Mouse (Mus musculus): ENCODE measurements around the gene Fbxo46.

Fbxo46 gene

GRCm38 (mm10) chr7:19165656-19166423 lies 46.2 kb downstream of the Fbxo46 start, which contains the start of gene Gipr:
Gene Gipr (minus strand): TSS chr7:19166127.
- no peak for DNase-seq (ENCODE audit: low read depth, low spot score)

- no peak for DNase-seq (ENCODE audit: low read depth, low spot score)
Observed at GRCm38 (mm10) chr7:19166990-19167389, 47.3 kb downstream of the Fbxo46 start.

- no peak for DNase-seq (ENCODE audit: low read depth, low spot score)
Observed at GRCm38 (mm10) chr7:19169506-19169905, 49.8 kb downstream of the Fbxo46 start.

- DNase-seq (ENCODE audit: low read depth, low spot score), result no peak
Observed at GRCm38 (mm10) chr7:19170142-19170541, 50.5 kb downstream of the Fbxo46 start.

- no peak for DNase-seq (ENCODE audit: low read depth, low spot score)
Observed at GRCm38 (mm10) chr7:19171831-19172230, 52.2 kb downstream of the Fbxo46 start.

GRCm38 (mm10) chr7:19172874-19173273 lies 53.2 kb downstream of the Fbxo46 start:
- peak; percentile 89 for DNase-seq (ENCODE audit: low read depth, low spot score)

GRCm38 (mm10) chr7:19175708-19176515 lies 56.3 kb downstream of the Fbxo46 start, which contains the start of gene Eml2:
Gene Eml2 (plus strand): TSS chr7:19176421.
- DNase-seq (ENCODE audit: low read depth, low spot score), result peak; percentile 93

GRCm38 (mm10) chr7:19176516-19176947 lies 56.9 kb downstream of the Fbxo46 start:
- DNase-seq (ENCODE audit: low read depth, low spot score), result no peak

GRCm38 (mm10) chr7:19177216-19177615 lies 57.6 kb downstream of the Fbxo46 start:
- no peak for DNase-seq (ENCODE audit: low read depth, low spot score)

GRCm38 (mm10) chr7:19178035-19178434 lies 58.4 kb downstream of the Fbxo46 start:
- no peak for DNase-seq (ENCODE audit: low read depth, low spot score)

- peak; percentile 83 for DNase-seq (ENCODE audit: low read depth, low spot score)
Observed at GRCm38 (mm10) chr7:19178443-19179092, 58.9 kb downstream of the Fbxo46 start.

- DNase-seq (ENCODE audit: low read depth, low spot score), result peak; percentile 83
Observed at GRCm38 (mm10) chr7:19179173-19179572, 59.5 kb downstream of the Fbxo46 start.

GRCm38 (mm10) chr7:19179936-19180335 lies 60.3 kb downstream of the Fbxo46 start:
- DNase-seq (ENCODE audit: low read depth, low spot score), result peak; percentile 74

- DNase-seq (ENCODE audit: low read depth, low spot score), result peak; percentile 85
Observed at GRCm38 (mm10) chr7:19180862-19181429, 61.3 kb downstream of the Fbxo46 start.

- DNase-seq (ENCODE audit: low read depth, low spot score), result no peak
Observed at GRCm38 (mm10) chr7:19184250-19184649, 64.6 kb downstream of the Fbxo46 start.

- no peak for DNase-seq (ENCODE audit: low read depth, low spot score)
Observed at GRCm38 (mm10) chr7:19184758-19185157, 65.1 kb downstream of the Fbxo46 start.

Data from ES-CJ7 (cell line).